Mouse (Mus musculus) liver, embryonic 14.5 days (tissue): Measurements from ENCODE around the gene Pkmyt1. TPM values are rescaled to one million over a fixed set of nuclear protein-coding genes. Genes with fewer than 3 reads are reported as not detected.

Experiments
- ATAC-seq: fragments of 200-750 bp; cut with Nextera tagmentation; 2 replicates; pipeline ENCODE4 v1.8.0; 2017; ENCODE audit warnings: moderate number of reproducible peaks, mild to moderate bottlenecking, moderate library complexity; ENCODE audit not compliant: insufficient read depth
- DNase-seq, 3 experiments: peaks; one replicate each; pipeline ENCODE4 v3.0.0-alpha.2; 2012 to 2013; ENCODE audit warnings: low read depth in 3 of 3, low spot score in 3 of 3
- H3K27ac ChIP-seq: fragments of 300-500 bp; sonication (generic); 2 replicates; pipeline ENCODE4 v1.5.1; 2014; ENCODE audit warnings: moderate library complexity, mild to moderate bottlenecking, control low read depth, inconsistent platforms
- H3K27me3 ChIP-seq: fragments of 300-500 bp; sonication (generic); 2 replicates; pipeline ENCODE4 v1.6.1; 2014; ENCODE audit warnings: mild to moderate bottlenecking, low read length, moderate library complexity; ENCODE audit not compliant: control insufficient read depth, insufficient read depth
- H3K36me3 ChIP-seq: fragments of 300-500 bp; sonication (generic); replicated peaks from 2 replicates; pipeline ENCODE4 v1.6.1; 2014; ENCODE audit warnings: low read depth; ENCODE audit not compliant: control insufficient read depth, insufficient read depth
- H3K4me1 ChIP-seq, 2 experiments: fragments of 200-500 bp in 1 of 2; fragments of 300-500 bp in 1 of 2; sonication (generic) in 1 of 2; replicated peaks; 2 replicates each; pipeline ENCODE4 v1.6.1; 2012 to 2014; ENCODE audit warnings: antibody characterized with exemption in 1 of 2, inconsistent platforms in 1 of 2, low read length in 1 of 2; ENCODE audit not compliant: control insufficient read depth in 2 of 2, insufficient read depth in 2 of 2
- H3K4me2 ChIP-seq: fragments of 300-500 bp; sonication (generic); 2 replicates; pipeline ENCODE4 v1.6.1; 2014; ENCODE audit warnings: low read depth, mild to moderate bottlenecking, control low read depth, moderate library complexity
- H3K4me3 ChIP-seq, 2 experiments: fragments of 200-500 bp in 1 of 2; fragments of 300-500 bp in 1 of 2; sonication (generic) in 1 of 2; 2 replicates each; pipeline ENCODE4 v1.5.1; 2012 to 2014; ENCODE audit warnings: low read depth in 2 of 2, low read length in 2 of 2, mild to moderate bottlenecking in 2 of 2, control low read depth in 1 of 2, inconsistent platforms in 1 of 2, moderate library complexity in 1 of 2; ENCODE audit not compliant: insufficient read depth in 1 of 2
- H3K9ac ChIP-seq: fragments of 300-500 bp; sonication (generic); replicated peaks from 2 replicates; pipeline ENCODE4 v1.6.1; 2014; ENCODE audit warnings: mild to moderate bottlenecking, control low read depth, moderate library complexity
- H3K9me3 ChIP-seq: fragments of 300-500 bp; sonication (generic); 2 replicates; pipeline ENCODE4 v1.6.1; 2016; ENCODE audit warnings: low read length, mixed read lengths; ENCODE audit not compliant: control insufficient read depth
- CTCF ChIP-seq: IDR thresholded peaks from 2 replicates; pipeline ENCODE4 v1.5.1; 2016; ENCODE audit warnings: antibody characterized with exemption, low read depth, control low read depth
- EP300 ChIP-seq: IDR thresholded peaks from 2 replicates; pipeline ENCODE4 v1.6.1; 2016; ENCODE audit warnings: antibody characterized with exemption, low read depth
- WGBS: fragments of 180-500 bp; shearing (Covaris S2); extraction: QIAGEN DNeasy Blood & Tissue Kit; methylation state at CpG from one replicate; pipeline ENCODE4 v1.1.7; 2014; ENCODE audit not compliant: insufficient replicate concordance; 5-methylcytosine and 5-hydroxymethylcytosine counted together
- polyA plus RNA-seq, 2 experiments: library from polyadenylated mRNA; depleted of rRNA in 1 of 2; stranded (reverse) in 1 of 2; unstranded in 1 of 2; fragments of >200 nt; fragmentation: Nextera tagmentation in 1 of 2; extraction: Ambion mirVana in 1 of 2; gene quantifications; 2 replicates each; pipeline versions ENCODE4 v1.2.1 to v1.2.3; 2012 to 2014

The Pkmyt1 gene
- polyA plus RNA-seq, 2 experiments, result 21.2 to 29.6 TPM

- Histone ChIP-seq H3K4me2 (peak overlapping the region; percentile 11; the same call in 1 of the 2 replicates), H3K4me3 (no peak overlapping the region), H3K9ac (no peak overlapping the region), H3K27ac (no peak overlapping the region), H3K4me1 (peaks cover 6 to 7% of the 10 kb centered on the region in 2 experiments; a peak in 3 of 4 replicates), H3K9me3 (no peaks in the 10 kb centered on the region), H3K36me3 (no peaks in the 10 kb centered on the region), H3K27me3 (peaks cover 83% of the 10 kb centered on the region)
- TF ChIP-seq CTCF (no peak), EP300 (no peak)
- ATAC-seq, result no peak
- 10% methylated on average over 44 of the region's 44 CpGs for WGBS
- DNase-seq, result no peak
Measured at GRCm38 (mm10) chr17:23742210-23742793, 16.2 kb downstream of the Pkmyt1 start.

- Histone ChIP-seq H3K27ac (no peak overlapping the region), H3K9me3 (no peaks in the 10 kb centered on the region), H3K4me1 (peaks cover 6 to 7% of the 10 kb centered on the region in 2 experiments; a peak in 3 of 4 replicates), H3K27me3 (peaks cover 83% of the 10 kb centered on the region), H3K4me2 (no peak overlapping the region), H3K4me3 (no peak overlapping the region), H3K36me3 (no peaks in the 10 kb centered on the region), H3K9ac (no peak overlapping the region)
- DNase-seq (no peak), ATAC-seq (no peak)
- 50% methylated on average over 12 of the region's 12 CpGs for WGBS
- TF ChIP-seq EP300 (no peak), CTCF (no peak)
Measured at GRCm38 (mm10) chr17:23742941-23743340, 16.8 kb downstream of the Pkmyt1 start.

- no peak overlapping the region for H3K4me3 ChIP-seq
- 19% methylated on average over 8 of the region's 8 CpGs for WGBS
- no peak overlapping the region for H3K27ac ChIP-seq
- no peak for DNase-seq
- no peak overlapping the region for H3K4me2 ChIP-seq
- H3K27me3 ChIP-seq, result peaks cover 77% of the 10 kb centered on the region
- no peaks in the 10 kb centered on the region for H3K36me3 ChIP-seq
- peaks cover 6 to 8% of the 10 kb centered on the region in 2 experiments; a peak in 3 of 4 replicates for H3K4me1 ChIP-seq
- H3K9ac ChIP-seq, result no peak overlapping the region
- no peaks in the 10 kb centered on the region for H3K9me3 ChIP-seq
- ATAC-seq, result no peak
- TF ChIP-seq CTCF (no peak), EP300 (no peak)
Measured at GRCm38 (mm10) chr17:23744076-23744475, 17.9 kb downstream of the Pkmyt1 start.

GRCm38 (mm10) chr17:23744651-23745050 lies 18.5 kb downstream of the Pkmyt1 start:
- Histone ChIP-seq H3K4me3 (no peak overlapping the region), H3K27me3 (peaks cover 71% of the 10 kb centered on the region), H3K4me1 (peaks cover 6 to 10% of the 10 kb centered on the region in 2 experiments; a peak in 3 of 4 replicates), H3K27ac (no peak overlapping the region), H3K4me2 (no peak overlapping the region), H3K9me3 (no peaks in the 10 kb centered on the region), H3K9ac (no peak overlapping the region), H3K36me3 (no peaks in the 10 kb centered on the region)
- 5% methylated on average over 13 of the region's 14 CpGs for WGBS
- TF ChIP-seq EP300 (no peak), CTCF (no peak)
- no peak for DNase-seq
- no peak for ATAC-seq

- peaks cover 65% of the 10 kb centered on the region for H3K27me3 ChIP-seq
- H3K4me3 ChIP-seq, result 0 out of 4 replicates have a peak within 1 kb of the TSS, but pooled peaks of 1 of the 2 experiments have one; percentile 11
- peak within 1 kb of the TSS; percentile 6 for H3K4me2 ChIP-seq
- DNase-seq (no peak), ATAC-seq (no peak)
- H3K27ac ChIP-seq, result no peak within 1 kb of the TSS
- no peaks in the 10 kb centered on the region for H3K9me3 ChIP-seq
- no peaks in the 10 kb centered on the region for H3K36me3 ChIP-seq
- 2% methylated on average over 39 of the region's 45 CpGs for WGBS
- peaks cover 4 to 10% of the 10 kb centered on the region in 2 experiments; a peak in 3 of 4 replicates for H3K4me1 ChIP-seq
- TF ChIP-seq EP300 (no peak), CTCF (no peak)
- no peak within 1 kb of the TSS for H3K9ac ChIP-seq
Measured at GRCm38 (mm10) chr17:23745301-23746251, 19.4 kb downstream of the Pkmyt1 start, which contains the start of gene Kremen2. Kremen2 (minus strand) TSS chr17:23745833.
